Mouse (Mus musculus) lung, postnatal 0 days (tissue): Measurements from ENCODE around the gene Klhl29.

Experiments
- CTCF ChIP-seq: IDR thresholded peaks from 2 replicates; pipeline ENCODE4 v1.5.1; 2016; ENCODE audit warnings: antibody characterized with exemption, mild to moderate bottlenecking
- EP300 ChIP-seq: IDR thresholded peaks from 2 replicates; pipeline ENCODE4 v1.6.1; 2016; ENCODE audit warnings: antibody characterized with exemption, mild to moderate bottlenecking, control low read depth

DNA sequence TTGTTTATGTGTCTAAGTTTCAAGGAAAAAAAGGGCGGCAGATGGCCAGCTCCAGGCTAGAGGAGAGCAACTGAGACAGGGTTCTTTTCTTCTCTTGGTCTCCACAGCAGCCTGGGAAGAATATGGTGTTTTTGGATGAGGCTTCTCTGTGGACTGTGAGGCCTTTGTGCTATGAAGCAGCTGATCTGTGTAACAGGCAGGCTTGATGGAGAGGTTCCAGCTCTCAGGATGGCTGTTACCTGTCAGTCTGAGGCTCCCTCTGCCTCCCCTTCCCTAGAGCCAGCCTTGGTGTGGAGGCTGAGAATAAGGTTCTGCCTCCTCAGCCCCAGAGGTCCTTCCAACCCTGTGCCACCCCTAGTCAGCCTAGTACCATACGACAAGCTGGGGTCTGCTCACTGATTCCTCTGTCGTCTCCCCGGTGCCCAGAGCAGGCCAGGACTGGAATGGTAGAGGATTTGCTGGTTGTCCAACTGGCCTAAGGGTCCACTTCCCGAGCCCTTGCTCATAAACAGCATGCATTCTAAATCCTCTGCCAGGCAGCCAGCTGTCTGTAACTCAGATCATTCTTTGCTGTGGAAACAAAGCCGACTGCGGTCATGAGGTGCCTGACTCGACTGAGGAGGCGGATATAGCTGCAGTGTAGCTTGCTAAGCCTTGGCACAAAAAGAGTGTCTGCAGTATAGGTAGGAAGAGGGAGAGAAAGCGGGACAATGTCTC is 122.0 kb downstream of the Klhl29 start:
- TF ChIP-seq CTCF (no peak), EP300 (no peak)
